Mouse (Mus musculus) mesoderm, embryonic 11.5 days (tissue): Measurements from ENCODE around the gene Git1.

ENCODE experiments used
- DNase-seq: peaks from one replicate; pipeline ENCODE4 v3.0.0-alpha.2; 2012; ENCODE audit warnings: low read depth, low spot score

Git1 gene

DNA sequence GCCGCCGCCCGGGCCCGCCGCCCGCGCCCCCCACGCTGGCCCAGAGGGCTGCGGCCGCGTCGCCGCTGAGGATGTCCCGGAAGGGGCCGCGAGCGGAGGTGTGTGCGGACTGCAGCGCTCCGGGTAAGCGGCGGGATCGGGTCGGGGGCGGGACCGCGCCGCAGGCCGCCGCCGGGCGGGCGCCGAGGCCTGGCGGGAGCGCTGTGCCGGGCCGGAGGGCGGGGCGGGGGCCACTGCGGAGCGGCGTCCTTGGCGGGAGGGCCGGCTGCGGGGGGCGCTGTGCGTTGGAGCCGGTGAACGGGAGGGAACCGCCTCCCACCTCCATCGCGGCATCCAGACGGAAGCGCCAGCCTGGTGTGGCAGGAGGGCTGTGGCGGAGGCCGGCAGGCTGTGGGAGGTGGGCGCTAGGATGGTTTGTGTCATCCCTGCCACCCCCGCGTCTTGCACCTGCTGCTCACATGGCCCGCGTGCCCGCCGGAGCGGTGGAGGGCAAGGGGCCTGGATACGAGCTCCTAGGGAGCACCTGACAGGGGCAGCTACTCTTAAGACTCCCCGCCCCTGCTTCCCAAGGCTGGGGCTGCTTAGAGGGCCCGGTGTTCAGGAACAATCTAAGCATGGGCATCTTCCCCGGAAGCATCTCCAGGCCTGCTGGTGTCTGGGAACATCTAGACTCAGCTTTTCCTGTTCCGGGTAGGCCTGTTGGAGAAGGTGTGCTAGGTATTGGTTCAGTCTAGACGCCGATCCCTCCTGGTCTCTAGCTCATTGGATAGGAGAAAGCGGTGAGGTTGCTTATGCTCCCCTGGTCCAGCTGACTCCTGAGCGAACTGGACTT, at the start of gene Git1:
Gene Git1, plus strand, starts transcription at position 51 of the 832 bp plus-strand sequence.
- no peak for DNase-seq

DNA sequence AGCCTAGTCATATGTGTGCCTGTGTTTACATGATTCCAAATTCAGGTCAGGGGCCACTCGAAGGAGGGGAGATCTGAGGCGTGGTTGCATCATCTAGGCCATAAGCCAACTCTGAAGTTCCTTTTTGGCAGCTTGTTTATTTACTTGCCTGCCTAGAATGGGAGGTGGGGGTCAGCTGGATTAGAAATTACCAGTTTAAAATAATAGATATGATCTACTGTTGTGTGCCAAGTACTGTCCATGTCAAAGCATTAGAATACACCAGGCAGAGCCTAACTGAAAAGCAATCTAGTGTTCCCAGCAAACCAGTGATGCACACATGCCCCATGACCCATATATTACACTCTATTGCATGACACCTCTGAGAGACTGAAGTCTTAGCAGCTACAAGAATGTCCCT, 48.4 kb upstream of the Git1 start:
- DNase-seq = no peak

DNA sequence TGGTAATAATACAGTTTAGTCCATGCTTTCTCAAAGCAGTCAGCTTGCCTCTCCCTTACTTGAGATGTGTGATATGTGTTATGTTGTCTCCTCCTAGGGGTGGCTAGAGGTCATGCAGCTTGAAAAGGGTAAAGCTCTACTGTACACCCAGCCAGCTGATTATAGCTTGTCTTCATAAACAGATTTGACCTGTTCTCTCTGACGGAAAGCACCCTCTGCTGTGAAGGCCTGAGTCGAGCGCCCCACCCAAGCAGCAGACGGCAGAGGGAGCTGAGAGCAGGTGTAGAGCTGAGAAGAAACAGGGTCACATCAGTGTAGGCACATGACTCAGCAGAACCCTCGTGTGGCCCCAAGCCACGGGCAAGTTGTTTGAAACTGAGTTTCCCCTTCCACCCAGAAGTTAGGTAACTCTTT, 46.7 kb upstream of the Git1 start:
- peak; percentile 41 for DNase-seq

DNA sequence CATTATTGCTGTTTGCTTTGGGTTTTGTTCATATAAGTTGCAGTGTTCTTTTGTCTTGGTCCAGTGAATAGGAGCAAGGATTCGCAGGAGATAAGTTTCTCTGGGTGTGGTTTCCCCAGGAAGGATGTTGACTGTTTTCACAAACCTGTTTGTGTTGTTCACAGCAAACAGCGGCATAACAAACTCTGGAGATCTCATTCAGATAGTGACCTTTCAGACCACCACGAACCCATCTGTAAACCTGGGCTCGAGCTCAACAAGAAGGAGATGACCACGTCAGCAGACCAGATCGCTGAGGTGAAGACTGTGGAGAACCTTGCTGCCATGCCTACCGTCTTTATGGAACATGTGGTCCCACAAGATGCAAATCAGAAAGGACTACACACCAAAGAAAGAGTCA, 44.1 kb upstream of the Git1 start:
- DNase-seq = no peak

DNA sequence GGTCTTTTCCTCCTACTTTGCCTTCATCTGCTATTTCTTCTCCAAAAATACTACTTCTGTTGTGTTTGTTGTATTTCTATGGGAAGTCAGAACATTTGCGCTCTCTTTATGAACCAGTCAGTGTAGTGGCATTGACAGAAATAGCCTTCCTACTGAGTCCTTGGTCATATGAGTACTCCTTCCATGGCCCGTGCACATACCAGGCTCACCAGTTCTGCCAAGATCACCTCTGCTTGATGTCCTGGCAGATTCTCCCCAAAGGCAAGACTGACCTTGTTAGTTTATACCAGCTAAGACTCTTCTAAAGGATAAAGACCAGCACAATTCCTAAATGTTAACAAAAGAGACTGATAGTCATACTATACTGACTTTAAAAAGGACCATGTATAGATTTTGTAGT, 41.7 kb upstream of the Git1 start:
- DNase-seq = no peak

DNA sequence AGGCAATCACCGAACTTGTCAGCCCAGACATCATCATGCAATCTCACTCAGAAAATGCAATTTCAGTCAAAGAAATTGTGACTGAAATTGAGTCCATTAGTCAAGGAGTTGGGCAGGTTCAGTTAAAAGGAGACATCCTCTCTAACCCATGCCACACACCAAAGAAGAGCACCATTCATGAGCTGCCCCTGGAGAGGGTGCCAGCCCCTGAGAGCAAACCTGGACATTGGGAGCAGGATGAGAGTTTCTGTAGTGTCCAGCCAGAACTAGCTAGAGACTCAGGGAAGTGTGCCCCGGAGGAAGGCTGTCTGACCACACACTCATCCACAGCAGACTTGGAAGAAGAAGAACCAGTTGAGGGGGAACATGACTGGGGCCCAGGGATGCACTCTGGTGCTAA, 40.0 kb upstream of the Git1 start:
- DNase-seq = no peak

DNA sequence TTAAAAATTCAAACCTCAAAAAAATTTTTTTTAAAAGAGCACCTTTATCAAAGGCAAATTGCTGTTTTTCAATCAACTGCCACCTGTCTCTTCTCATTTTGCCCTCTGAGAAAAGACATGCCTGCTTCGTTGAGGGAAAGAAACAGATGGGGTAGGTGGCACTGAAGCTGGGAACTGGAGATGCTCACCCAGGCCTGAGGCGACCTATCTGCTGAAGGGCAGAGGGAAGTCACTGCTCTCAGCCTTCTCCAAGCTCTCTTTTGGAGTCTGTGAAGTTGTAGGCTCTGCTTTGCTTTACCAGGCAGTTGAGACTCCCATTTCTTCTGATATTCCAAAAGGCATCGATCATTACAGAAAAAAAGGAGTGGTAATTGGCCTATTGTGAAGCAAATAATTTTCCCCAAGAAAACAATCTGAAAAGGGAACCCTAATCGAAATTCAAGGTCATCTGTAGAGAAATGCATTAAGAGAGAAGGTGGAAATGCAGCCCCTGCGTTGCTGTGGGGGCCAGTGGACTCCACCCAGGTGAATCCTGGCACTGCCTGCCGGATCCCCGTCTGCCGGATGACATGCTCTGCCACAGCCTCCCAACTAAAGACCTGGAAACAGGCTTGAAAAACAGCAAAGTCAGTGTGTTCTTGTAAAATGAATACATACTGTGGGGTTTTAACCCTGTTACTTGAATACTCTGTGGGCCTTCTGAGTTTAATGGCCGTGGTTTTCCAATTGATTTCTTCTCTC, 37.4 kb upstream of the Git1 start:
- no peak for DNase-seq

DNA sequence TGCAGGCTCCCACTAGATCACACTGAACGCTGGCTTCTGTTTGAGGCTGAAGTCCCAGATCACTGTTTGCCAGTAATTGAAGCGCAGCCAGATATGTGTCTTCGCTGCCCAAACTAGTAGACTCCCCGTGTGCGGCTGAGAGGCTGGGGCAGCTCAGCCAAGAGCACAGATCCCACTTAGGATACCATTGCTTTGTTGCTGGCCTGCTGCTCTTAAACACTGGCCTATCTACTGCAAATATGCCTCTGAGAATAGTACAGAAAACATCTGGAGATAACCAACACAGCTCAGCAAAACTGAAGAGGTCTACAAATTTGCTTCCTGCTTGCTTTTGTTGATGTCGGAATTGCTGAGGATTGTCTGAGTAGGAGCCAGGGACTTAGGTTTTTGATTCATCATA, 36.5 kb upstream of the Git1 start:
- no peak for DNase-seq

DNA sequence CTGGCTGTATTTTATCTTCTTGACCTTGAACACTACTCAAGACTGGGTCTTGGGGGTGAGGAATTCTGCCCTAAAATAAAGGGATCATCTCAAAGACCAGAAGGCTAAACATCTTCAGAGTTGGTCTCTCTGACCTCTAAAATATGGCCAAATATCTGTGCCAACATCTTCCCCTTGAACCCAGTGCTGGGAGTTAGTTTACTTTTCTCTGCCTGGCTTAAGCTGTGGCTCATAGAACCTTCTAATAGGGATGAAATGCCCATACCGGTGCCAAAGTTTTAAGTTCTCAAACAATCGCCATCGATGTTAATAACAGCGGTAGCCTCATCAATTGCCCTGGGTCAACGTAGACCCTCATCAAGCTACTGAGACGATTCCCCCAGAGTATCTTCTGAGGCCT, 31.5 kb upstream of the Git1 start:
- DNase-seq = no peak

DNA sequence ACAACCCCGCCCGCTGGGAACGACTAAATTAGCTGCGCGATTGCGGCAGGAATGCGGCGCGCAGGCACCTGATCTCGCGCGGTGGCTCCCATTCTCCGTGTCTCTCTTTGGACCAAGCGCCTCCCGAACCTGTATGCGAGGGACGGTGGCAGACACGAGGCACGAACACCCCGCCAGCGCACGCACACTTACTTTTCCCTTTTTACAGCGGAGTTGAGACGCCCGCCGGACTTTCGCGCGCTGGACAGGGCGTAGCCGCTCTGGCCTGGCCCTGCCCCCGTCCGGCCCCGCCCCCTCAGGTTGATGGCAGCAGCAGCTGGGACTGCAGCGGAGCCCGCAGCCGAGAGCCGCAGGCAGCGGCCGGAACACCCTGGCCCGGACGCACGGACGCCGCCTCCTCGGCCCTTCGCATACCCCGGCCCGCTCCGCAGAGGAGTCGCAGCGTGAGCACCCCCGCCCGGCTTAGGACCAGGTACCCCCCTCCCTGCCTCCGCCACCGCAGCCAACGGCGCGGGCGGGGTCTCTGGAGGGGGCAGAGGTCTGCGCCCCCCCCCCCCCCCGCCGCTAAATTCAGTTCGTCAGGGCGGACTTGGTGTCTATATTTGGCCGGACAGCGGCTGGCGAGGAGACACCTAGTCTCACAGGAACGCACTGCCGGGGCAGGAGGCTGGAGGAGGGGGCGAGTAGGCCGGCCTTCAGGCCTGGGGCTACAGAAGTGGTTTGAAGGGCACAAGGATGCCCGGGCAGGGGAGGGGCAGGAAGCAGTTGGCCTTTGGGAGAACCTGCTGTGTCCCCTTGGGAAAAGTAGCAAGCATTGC, 30.9 kb upstream of the Git1 start, which contains the start of gene Coro6:
Gene Coro6, plus strand, starts transcription at position 129 of the 818 bp plus-strand sequence.
- DNase-seq = peak; percentile 64

DNA sequence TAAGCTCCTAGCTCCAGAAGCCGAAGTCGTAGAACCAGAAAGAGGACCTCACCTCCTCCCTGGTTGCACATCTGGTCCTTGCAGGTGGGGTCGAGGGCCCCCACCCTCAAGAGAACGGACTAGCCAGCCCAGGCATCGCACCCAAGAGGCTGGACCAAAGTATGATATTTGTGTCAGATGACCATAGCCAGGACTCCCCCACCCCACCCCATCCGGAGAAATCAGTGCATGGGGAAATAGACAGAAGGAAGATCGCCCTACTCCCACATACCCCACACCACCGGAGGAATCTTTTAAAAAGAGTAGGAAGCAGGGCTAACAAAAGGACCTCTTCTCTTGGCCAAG, 30.3 kb upstream of the Git1 start:
- DNase-seq = no peak

DNA sequence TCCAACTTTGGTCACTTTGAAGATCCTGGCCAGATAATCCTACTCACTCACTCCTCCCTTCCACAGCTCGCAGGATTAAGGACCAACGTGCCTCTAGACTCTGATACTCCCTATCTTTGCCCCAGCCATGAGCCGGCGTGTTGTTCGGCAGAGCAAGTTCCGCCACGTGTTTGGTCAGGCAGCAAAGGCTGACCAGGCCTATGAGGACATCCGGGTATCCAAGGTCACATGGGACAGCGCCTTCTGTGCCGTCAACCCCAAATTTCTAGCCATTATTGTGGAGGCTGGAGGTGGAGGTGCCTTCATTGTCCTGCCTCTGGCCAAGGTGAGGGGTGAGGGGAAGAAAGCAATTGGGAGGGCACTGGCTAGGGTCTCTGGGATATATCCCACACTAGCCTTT, 29.6 kb upstream of the Git1 start:
- no peak for DNase-seq

DNA sequence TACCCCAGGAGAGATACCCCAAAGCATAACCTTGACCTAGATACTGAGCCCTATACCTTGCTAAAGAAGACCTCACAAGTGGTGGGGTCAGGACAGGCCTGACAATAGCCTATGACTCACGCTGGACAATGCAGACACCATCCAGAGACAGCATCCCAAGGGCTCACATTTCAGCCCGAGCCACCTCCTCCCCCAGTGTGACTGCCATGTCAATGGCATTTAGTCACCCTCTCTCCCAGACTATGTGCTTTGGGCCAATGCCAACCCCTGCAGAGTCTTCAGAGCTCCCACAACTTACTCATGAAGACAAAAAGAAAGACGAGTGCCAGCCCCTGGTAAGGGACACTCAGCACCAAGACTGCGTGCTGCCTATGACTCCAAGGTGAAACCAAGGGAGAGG, 28.7 kb upstream of the Git1 start:
- DNase-seq = no peak

DNA sequence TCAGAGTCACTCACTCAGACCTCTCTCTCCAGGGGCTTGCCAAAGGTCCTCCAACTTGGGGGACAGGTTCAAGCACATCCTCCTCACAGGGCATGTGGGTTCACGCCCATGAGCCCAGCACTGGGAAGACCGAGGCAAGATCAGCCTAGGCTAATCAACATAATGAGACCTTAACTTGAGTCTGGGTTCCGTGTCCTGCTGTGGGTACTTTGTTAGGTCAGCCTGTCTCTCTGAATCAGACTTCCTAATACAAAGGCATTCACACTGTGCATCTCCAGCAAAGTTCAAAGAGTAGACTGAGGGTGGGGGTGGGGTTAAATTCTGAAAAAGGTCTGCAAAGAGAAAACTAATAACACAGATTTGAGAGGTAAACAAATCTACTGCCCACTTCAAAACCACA, 28.3 kb upstream of the Git1 start:
- DNase-seq = no peak

DNA sequence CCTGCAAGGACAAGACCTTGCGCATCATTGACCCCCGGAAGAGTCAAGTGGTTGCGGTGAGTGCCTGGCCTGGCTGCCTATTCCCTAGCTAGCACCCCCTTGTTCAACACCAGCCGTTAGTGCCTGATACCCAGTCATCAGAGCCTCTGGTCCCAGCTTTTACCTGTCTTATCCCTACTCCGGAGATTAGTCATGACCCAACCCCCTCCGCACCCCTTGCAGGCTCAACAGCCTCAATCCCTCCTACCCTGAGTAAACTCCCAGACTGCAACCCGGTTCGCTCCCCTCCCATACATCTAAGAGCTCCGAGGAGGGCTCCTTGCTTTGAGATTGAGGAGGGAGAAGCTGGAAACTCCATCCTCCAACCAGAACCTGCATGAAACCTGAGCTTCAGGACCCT, 26.8 kb upstream of the Git1 start:
- no peak for DNase-seq

DNA sequence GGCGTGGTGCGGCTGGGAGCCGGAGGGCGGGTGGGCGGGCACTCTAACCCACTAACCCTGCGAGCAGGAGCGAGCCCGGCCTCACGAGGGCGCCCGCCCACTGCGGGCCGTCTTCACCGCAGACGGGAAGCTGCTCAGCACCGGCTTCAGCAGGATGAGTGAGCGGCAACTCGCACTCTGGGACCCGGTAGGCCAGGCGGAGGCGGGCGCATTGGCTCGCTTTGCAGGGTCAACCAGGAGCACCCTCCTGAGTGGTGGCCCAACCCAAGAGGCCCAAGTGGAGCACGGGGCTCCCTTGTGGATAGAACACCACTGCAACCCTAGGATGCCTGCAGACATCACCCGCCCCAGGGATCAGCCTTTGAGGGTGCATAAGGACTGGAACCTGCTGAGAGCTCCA, 26.2 kb upstream of the Git1 start:
- DNase-seq = peak; percentile 63

DNA sequence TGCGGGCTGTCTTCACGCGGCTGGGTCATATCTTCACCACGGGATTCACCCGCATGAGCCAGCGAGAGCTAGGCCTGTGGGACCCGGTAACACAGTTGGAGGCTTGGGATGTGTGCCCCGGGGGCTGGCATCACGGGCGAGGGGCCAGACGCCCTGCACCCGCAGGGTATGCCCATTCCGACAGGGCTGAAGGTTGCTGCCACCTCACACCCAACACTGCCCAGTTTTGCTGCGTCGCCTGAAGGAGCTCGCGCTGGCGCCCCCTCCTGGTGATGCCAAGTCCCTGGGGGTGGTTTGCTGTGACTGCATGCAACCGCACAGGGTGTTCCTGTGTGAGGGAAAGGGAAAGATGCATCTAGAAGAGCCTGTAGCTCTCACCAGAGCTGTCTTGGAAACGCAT, 25.6 kb upstream of the Git1 start:
- peak; percentile 72 for DNase-seq

DNA sequence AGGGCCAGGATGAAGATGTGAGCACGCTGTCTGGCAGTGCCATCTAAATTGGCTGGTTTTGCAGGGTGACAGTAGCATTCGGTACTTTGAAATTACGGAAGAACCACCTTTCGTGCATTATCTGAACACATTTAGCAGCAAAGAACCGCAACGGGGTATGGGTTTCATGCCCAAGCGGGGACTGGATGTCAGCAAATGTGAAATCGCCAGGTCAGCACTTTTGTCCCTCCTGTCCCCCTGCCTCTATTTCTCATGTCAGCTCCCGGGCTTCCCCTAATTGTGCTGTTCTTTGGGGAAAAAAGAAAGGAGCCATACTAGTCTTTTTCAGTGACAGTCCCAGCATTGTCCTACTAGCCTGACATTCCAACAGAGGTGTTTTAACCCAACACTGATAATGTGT, 25.0 kb upstream of the Git1 start:
- DNase-seq = no peak

DNA sequence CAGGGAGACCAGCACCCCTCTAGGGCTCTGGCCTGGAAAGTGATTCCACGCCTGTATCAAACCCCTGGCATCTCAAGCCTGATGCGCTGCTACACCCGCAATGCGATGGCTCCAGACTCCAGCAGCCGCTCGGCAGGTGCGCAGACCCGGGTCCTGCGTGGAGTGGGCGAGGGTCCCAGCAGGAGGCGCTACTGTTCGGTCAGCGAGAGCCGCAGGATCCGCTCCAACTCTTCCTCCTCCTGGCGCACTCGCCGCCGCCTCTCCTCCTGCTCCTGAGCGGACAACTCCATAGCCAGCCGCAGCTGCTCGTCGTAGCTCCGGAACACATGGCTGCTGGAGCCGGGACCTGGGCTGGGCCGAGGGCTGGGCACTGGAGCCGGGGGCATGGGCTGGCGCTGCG, 22.0 kb upstream of the Git1 start:
- no peak for DNase-seq

DNA sequence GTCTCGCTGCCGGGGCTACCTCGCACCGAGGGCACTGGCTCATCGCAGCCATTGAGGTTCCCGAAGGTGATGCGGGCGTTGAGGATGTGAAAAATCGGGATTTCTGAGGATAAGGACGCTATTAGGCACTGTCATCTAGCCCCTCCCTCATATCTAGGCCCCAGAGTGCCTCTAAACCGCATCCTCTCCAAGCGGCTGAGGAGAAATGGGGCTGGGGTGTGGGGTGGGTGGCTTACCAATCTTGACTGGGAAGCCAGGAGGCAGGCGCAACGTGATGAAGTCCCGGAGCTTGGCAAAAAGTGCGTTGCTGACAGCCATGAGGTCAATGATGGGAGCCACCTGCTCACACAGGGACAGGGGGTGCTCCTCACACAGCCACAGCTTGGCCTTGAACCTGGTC, 20.6 kb upstream of the Git1 start:
- DNase-seq = no peak

DNA sequence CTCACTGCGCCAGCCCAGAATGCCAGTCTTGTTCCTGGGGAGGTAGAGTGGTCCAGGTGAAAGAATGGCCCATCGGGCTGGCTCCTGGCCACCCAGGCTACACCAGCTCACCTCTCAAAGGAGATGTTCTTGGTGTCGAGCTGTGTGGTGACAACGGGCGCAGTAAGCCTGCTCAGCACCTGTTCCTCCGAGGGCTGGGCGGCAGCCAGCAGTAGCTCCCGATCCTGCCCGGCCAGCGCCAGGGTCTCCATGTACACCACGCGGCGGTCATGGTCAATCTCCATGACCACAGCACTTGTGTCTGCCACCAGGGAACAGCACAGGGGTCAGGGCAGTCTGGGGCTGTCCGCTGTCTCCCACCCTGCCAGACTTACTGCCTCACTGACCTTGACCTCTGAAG, 17.1 kb upstream of the Git1 start:
- no peak for DNase-seq

DNA sequence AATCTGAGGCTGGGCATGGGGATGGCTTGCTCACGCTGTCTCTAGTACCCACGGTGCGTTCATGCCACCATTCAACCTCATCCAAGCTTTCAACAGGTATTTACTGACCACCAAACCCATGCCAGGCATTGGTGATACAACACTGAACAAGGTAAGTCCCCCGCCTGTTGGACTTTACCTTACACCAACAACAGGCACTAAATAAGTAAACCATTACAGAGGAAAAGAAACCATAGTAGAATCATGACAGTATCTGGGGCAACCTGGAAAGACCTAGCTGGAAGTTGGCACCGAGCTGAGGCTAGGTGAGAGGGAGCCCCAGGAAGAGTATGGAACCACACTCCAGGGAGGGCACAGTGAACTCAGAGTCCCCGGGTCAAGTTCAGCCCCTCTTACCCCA, 16.5 kb upstream of the Git1 start:
- DNase-seq = no peak
